Mouse (Mus musculus) G1E (cell line): Measurements from ENCODE around the gene Maats1.

ENCODE experiments used
- CTCF ChIP-seq: IDR thresholded peaks from 2 replicates; pipeline ENCODE4 v1.5.1; 2012; ENCODE audit warnings: low read depth, low read length, inconsistent platforms, mixed read lengths
- GATA1 ChIP-seq: IDR thresholded peaks from 2 replicates; pipeline ENCODE4 v1.6.1; 2012; ENCODE audit warnings: borderline replicate concordance, low read length, inconsistent platforms, mixed read lengths
- GATA2 ChIP-seq: IDR thresholded peaks from 2 replicates; pipeline ENCODE4 v1.6.1; 2012; ENCODE audit warnings: low read depth, low read length, inconsistent platforms, borderline replicate concordance
- TAL1 ChIP-seq: conservative IDR thresholded peaks from 2 replicates; pipeline ENCODE4 v1.6.1; 2012; ENCODE audit warnings: low read depth, low read length, inconsistent platforms, mixed read lengths

DNA sequence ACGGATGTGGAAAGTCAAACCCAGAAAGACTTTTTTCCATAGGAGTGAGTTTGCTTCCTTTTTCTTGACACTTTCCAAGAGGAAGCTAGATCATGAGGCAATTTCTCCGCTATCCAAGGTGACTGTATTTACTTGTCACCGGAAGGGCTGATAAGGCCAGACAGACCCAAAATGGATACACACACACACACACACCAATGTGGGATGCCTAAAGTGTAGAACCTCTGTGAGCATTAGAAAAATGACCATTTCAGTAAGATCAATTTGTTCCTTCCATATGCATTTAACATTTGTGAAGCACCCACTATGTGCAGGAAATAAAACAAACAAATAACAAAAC is 21.3 kb upstream of the Maats1 start:
- TF ChIP-seq CTCF (no peak), GATA2 (no peak), GATA1 (no peak), TAL1 (no peak)
